Mouse (Mus musculus): ENCODE measurements around the gene Lhx6. TPM values are rescaled to one million over a fixed set of nuclear protein-coding genes. Genes with fewer than 3 reads are reported as not detected.

The Lhx6 gene
- polyA plus RNA-seq, 1 experiment from 2014 or later: 13.8 TPM

GRCm38 (mm10) chr2:36104436-36104955, 712 bp downstream of the Lhx6 start:
- Histone ChIP-seq H3K4me1 (peaks cover 54% of the 10 kb centered on the region), H3K27ac (peak overlapping the region; percentile 87), H3K36me3 (no peaks in the 10 kb centered on the region), H3K4me3 (peak overlapping the region; percentile 61), H3K27me3 (peaks cover 97% of the 10 kb centered on the region), H3K9ac (peak overlapping the region; percentile 86), H3K4me2 (peak overlapping the region; percentile 83), H3K9me3 (no peaks in the 10 kb centered on the region)
- ATAC-seq (ENCODE audit: insufficient number of reproducible peaks, insufficient read depth, low FRiP score, low TSS enrichment, low read depth): no peak
- WGBS: under 1% methylated on average over 32 of the region's 32 CpGs

GRCm38 (mm10) chr2:36103555-36104367, 1.4 kb downstream of the Lhx6 start:
- Histone ChIP-seq H3K27me3 (peaks cover 99% of the 10 kb centered on the region), H3K9me3 (no peaks in the 10 kb centered on the region), H3K4me1 (peaks cover 54% of the 10 kb centered on the region), H3K4me2 (peak overlapping the region; percentile 83), H3K9ac (peak overlapping the region; percentile 86), H3K4me3 (peak overlapping the region; percentile 61), H3K27ac (peak overlapping the region; percentile 87), H3K36me3 (no peaks in the 10 kb centered on the region)
- under 1% methylated on average over 38 of the region's 38 CpGs for WGBS
- no peak for ATAC-seq (ENCODE audit: insufficient number of reproducible peaks, insufficient read depth, low FRiP score, low TSS enrichment, low read depth)

GRCm38 (mm10) chr2:36103069-36103554, 2.1 kb downstream of the Lhx6 start:
- Histone ChIP-seq H3K27ac (peak overlapping the region; percentile 87), H3K9ac (peak overlapping the region; percentile 86), H3K9me3 (no peaks in the 10 kb centered on the region), H3K4me3 (peak overlapping the region; percentile 61), H3K4me2 (peak overlapping the region; percentile 83), H3K27me3 (peaks cover 100% of the 10 kb centered on the region), H3K4me1 (peaks cover 51% of the 10 kb centered on the region), H3K36me3 (no peaks in the 10 kb centered on the region)
- 2% methylated on average over 21 of the region's 21 CpGs for WGBS
- ATAC-seq (ENCODE audit: insufficient number of reproducible peaks, insufficient read depth, low FRiP score, low TSS enrichment, low read depth): no peak

GRCm38 (mm10) chr2:36102559-36102946, 2.7 kb downstream of the Lhx6 start:
- peak overlapping the region; percentile 83 for H3K4me2 ChIP-seq
- no peaks in the 10 kb centered on the region for H3K9me3 ChIP-seq
- ATAC-seq (ENCODE audit: insufficient number of reproducible peaks, insufficient read depth, low FRiP score, low TSS enrichment, low read depth): no peak; the same call in 1 of the 2 replicates
- peak overlapping the region; percentile 87; the same call in 1 of the 2 replicates for H3K27ac ChIP-seq
- peak overlapping the region; percentile 86 for H3K9ac ChIP-seq
- peak overlapping the region; percentile 61 for H3K4me3 ChIP-seq
- 2% methylated on average over 21 of the region's 21 CpGs for WGBS
- no peaks in the 10 kb centered on the region for H3K36me3 ChIP-seq
- H3K27me3 ChIP-seq: peaks cover 100% of the 10 kb centered on the region
- H3K4me1 ChIP-seq: peaks cover 51% of the 10 kb centered on the region

GRCm38 (mm10) chr2:36101866-36102558, 3.2 kb downstream of the Lhx6 start:
- Histone ChIP-seq H3K36me3 (no peaks in the 10 kb centered on the region), H3K9ac (peak overlapping the region; percentile 86), H3K4me2 (peak overlapping the region; percentile 83), H3K27ac (peak overlapping the region; percentile 87; the same call in 1 of the 2 replicates), H3K4me3 (peak overlapping the region; percentile 61), H3K9me3 (no peaks in the 10 kb centered on the region), H3K4me1 (peaks cover 52% of the 10 kb centered on the region), H3K27me3 (peaks cover 100% of the 10 kb centered on the region)
- no peak for ATAC-seq (ENCODE audit: insufficient number of reproducible peaks, insufficient read depth, low FRiP score, low TSS enrichment, low read depth)
- 4% methylated on average over 28 of the region's 28 CpGs for WGBS

GRCm38 (mm10) chr2:36099739-36100138, 5.5 kb downstream of the Lhx6 start:
- Histone ChIP-seq H3K27me3 (peaks cover 100% of the 10 kb centered on the region), H3K36me3 (no peaks in the 10 kb centered on the region), H3K9ac (peak overlapping the region; percentile 44; the same call in 1 of the 2 replicates), H3K4me3 (no peak overlapping the region), H3K4me2 (peak overlapping the region; percentile 83), H3K27ac (no peak overlapping the region; the same call in 1 of the 2 replicates), H3K4me1 (peaks cover 45% of the 10 kb centered on the region), H3K9me3 (no peaks in the 10 kb centered on the region)
- no peak for ATAC-seq (ENCODE audit: insufficient number of reproducible peaks, insufficient read depth, low FRiP score, low TSS enrichment, low read depth)
- WGBS: 22% methylated on average over 6 of the region's 6 CpGs

GRCm38 (mm10) chr2:36098021-36098420, 7.2 kb downstream of the Lhx6 start:
- H3K9ac ChIP-seq: 0 out of 2 replicates have a peak overlapping the region, but pooled peaks have one; percentile 40
- 9% methylated on average over 5 of the region's 5 CpGs for WGBS
- H3K4me3 ChIP-seq: peak overlapping the region; percentile 11; the same call in 1 of the 2 replicates
- no peak for ATAC-seq (ENCODE audit: insufficient number of reproducible peaks, insufficient read depth, low FRiP score, low TSS enrichment, low read depth)
- H3K36me3 ChIP-seq: no peaks in the 10 kb centered on the region
- peaks cover 37% of the 10 kb centered on the region for H3K4me1 ChIP-seq
- H3K9me3 ChIP-seq: no peaks in the 10 kb centered on the region
- peaks cover 100% of the 10 kb centered on the region for H3K27me3 ChIP-seq
- H3K4me2 ChIP-seq: peak overlapping the region; percentile 44
- H3K27ac ChIP-seq: no peak overlapping the region

GRCm38 (mm10) chr2:36097129-36097815, 7.9 kb downstream of the Lhx6 start:
- Histone ChIP-seq H3K4me2 (peak overlapping the region; percentile 44), H3K36me3 (no peaks in the 10 kb centered on the region), H3K9me3 (no peaks in the 10 kb centered on the region), H3K27me3 (peaks cover 100% of the 10 kb centered on the region), H3K27ac (no peak overlapping the region), H3K4me1 (peaks cover 34% of the 10 kb centered on the region), H3K9ac (peak overlapping the region; percentile 33), H3K4me3 (peak overlapping the region; percentile 11; the same call in 1 of the 2 replicates)
- WGBS: 8% methylated on average over 18 of the region's 18 CpGs
- no peak for ATAC-seq (ENCODE audit: insufficient number of reproducible peaks, insufficient read depth, low FRiP score, low TSS enrichment, low read depth)

GRCm38 (mm10) chr2:36093914-36094475, 11.2 kb downstream of the Lhx6 start:
- 12% methylated on average over 31 of the region's 31 CpGs for WGBS
- Histone ChIP-seq H3K27ac (peak overlapping the region; percentile 48; the same call in 1 of the 2 replicates), H3K9me3 (no peaks in the 10 kb centered on the region), H3K4me3 (0 out of 2 replicates have a peak overlapping the region, but pooled peaks have one; percentile 0), H3K4me1 (peaks cover 48% of the 10 kb centered on the region), H3K36me3 (no peaks in the 10 kb centered on the region), H3K27me3 (peaks cover 100% of the 10 kb centered on the region), H3K4me2 (peak overlapping the region; percentile 18), H3K9ac (no peak overlapping the region)
- ATAC-seq (ENCODE audit: insufficient number of reproducible peaks, insufficient read depth, low FRiP score, low TSS enrichment, low read depth): no peak

GRCm38 (mm10) chr2:36093301-36093700, 11.9 kb downstream of the Lhx6 start:
- ATAC-seq (ENCODE audit: insufficient number of reproducible peaks, insufficient read depth, low FRiP score, low TSS enrichment, low read depth): no peak
- peaks cover 99% of the 10 kb centered on the region for H3K27me3 ChIP-seq
- H3K27ac ChIP-seq: peak overlapping the region; percentile 48
- no peak overlapping the region for H3K9ac ChIP-seq
- 24% methylated on average over 7 of the region's 7 CpGs for WGBS
- no peaks in the 10 kb centered on the region for H3K9me3 ChIP-seq
- no peaks in the 10 kb centered on the region for H3K36me3 ChIP-seq
- peak overlapping the region; percentile 7; the same call in 1 of the 2 replicates for H3K4me2 ChIP-seq
- H3K4me3 ChIP-seq: no peak overlapping the region
- peaks cover 46% of the 10 kb centered on the region for H3K4me1 ChIP-seq

All from embryonic facial prominence, embryonic 13.5 days (tissue).